Mouse (Mus musculus): ENCODE measurements around the gene Pdpk1. TPM values are rescaled to one million over a fixed set of nuclear protein-coding genes. Genes with fewer than 3 reads are reported as not detected.

Pdpk1 gene
- polyA plus RNA-seq, 1 experiment, result 56.6 TPM

GRCm38 (mm10) chr17:24044482-24044881 lies 106.2 kb downstream of the Pdpk1 start:
- H3K36me3 ChIP-seq (ENCODE audit: control insufficient read depth, insufficient read depth, low read length), result no peaks in the 10 kb centered on the region
- 58% methylated on average over 5 of the region's 5 CpGs for WGBS

DNA sequence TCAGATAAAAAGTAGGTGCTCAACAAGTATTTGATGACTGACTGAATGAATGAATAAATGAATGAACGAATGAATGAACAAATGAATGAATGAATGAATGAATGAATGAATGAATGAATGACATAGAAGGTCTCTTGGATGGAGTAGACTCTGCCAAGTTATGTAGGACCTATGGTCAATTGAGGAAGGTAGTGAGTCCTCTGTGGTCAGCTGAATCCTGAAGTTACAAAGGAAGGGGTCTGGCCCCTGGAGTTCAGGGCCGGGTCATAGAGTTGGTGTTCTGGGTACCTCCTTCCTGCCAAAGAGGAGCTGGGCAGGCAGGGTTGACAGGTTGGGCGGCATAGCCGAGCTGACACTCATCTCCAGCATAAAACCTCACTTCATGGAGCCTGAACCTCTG lies 112.9 kb downstream of the Pdpk1 start, which contains the start of gene Prss27:
Gene Prss27, plus strand, starts transcription at position 301 of the 400 bp plus-strand sequence.
- no peak for DNase-seq
- Histone ChIP-seq H3K27me3 (ENCODE audit: control insufficient read depth, insufficient read depth, low read length) (no peaks in the 10 kb centered on the region), H3K4me3 (ENCODE audit: control insufficient read depth, insufficient read depth, low read length) (no peak within 1 kb of the TSS), H3K36me3 (ENCODE audit: control insufficient read depth, insufficient read depth, low read length) (no peaks in the 10 kb centered on the region), H3K4me1 (replicated peaks; ENCODE audit: control insufficient read depth, insufficient read depth, low read length) (no peaks in the 10 kb centered on the region), H3K27ac (ENCODE audit: control insufficient read depth, insufficient read depth, low read length) (no peak within 1 kb of the TSS)
- TF ChIP-seq CTCF (IDR thresholded peaks at IDR 0.05; ENCODE audit: borderline replicate concordance, control insufficient read depth, extremely low read depth, insufficient read depth, low read length, poor library complexity) (no peak), POLR2A (IDR thresholded peaks at IDR 0.05; ENCODE audit: control insufficient read depth, extremely low read depth, insufficient read depth, low read length, poor library complexity) (no peak)
- 63% methylated on average over 4 of the region's 4 CpGs for WGBS

More at GRCm38 (mm10) chr17:24044482-24044881, 106.2 kb downstream of the Pdpk1 start:
- Histone ChIP-seq H3K27me3 (ENCODE audit: control insufficient read depth, insufficient read depth, low read length) (no peaks in the 10 kb centered on the region), H3K27ac (ENCODE audit: control insufficient read depth, insufficient read depth, low read length) (no peak overlapping the region), H3K4me3 (ENCODE audit: control insufficient read depth, insufficient read depth, low read length) (no peak overlapping the region), H3K4me1 (replicated peaks; ENCODE audit: control insufficient read depth, insufficient read depth, low read length) (no peaks in the 10 kb centered on the region)
- DNase-seq, result no peak
- no peak for TF ChIP-seq POLR2A (IDR thresholded peaks at IDR 0.05; ENCODE audit: control insufficient read depth, extremely low read depth, insufficient read depth, low read length, poor library complexity)
- TF ChIP-seq CTCF (IDR thresholded peaks at IDR 0.05; ENCODE audit: borderline replicate concordance, control insufficient read depth, extremely low read depth, insufficient read depth, low read length, poor library complexity), result no peak

DNA sequence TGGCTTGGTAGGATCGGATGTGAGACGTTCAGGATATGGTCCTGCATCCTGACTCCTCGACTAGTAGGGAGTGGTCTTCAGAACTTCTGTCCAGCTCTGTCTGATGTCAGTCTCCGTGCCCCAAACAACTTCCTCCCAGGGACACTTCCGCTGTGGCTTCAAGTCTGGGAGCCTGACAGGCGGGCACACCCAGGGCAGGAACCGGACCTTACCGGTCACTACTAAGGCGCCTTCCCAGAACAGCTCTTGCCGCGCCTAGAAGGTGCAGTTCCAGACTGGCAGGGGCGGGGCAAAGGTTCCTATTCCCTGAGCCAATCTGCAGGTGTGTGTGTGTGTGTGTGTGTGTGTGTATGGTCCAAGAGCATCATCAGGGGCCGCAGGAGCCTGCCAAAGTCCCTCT lies 113.4 kb downstream of the Pdpk1 start:
- Histone ChIP-seq H3K27ac (ENCODE audit: control insufficient read depth, insufficient read depth, low read length) (no peak overlapping the region), H3K4me3 (ENCODE audit: control insufficient read depth, insufficient read depth, low read length) (no peak overlapping the region), H3K36me3 (ENCODE audit: control insufficient read depth, insufficient read depth, low read length) (no peaks in the 10 kb centered on the region), H3K4me1 (replicated peaks; ENCODE audit: control insufficient read depth, insufficient read depth, low read length) (no peaks in the 10 kb centered on the region), H3K27me3 (ENCODE audit: control insufficient read depth, insufficient read depth, low read length) (no peaks in the 10 kb centered on the region)
- TF ChIP-seq CTCF (IDR thresholded peaks at IDR 0.05; ENCODE audit: borderline replicate concordance, control insufficient read depth, extremely low read depth, insufficient read depth, low read length, poor library complexity) (no peak), POLR2A (IDR thresholded peaks at IDR 0.05; ENCODE audit: control insufficient read depth, extremely low read depth, insufficient read depth, low read length, poor library complexity) (no peak)
- no peak for DNase-seq
- 57% methylated on average over 13 of the region's 13 CpGs for WGBS

GRCm38 (mm10) chr17:24036954-24037353 lies 113.8 kb downstream of the Pdpk1 start:
- H3K4me1 ChIP-seq (replicated peaks; ENCODE audit: control insufficient read depth, insufficient read depth, low read length), result no peaks in the 10 kb centered on the region
- no peak for TF ChIP-seq CTCF (IDR thresholded peaks at IDR 0.05; ENCODE audit: borderline replicate concordance, control insufficient read depth, extremely low read depth, insufficient read depth, low read length, poor library complexity)
- no peak for TF ChIP-seq POLR2A (IDR thresholded peaks at IDR 0.05; ENCODE audit: control insufficient read depth, extremely low read depth, insufficient read depth, low read length, poor library complexity)
- H3K36me3 ChIP-seq (ENCODE audit: control insufficient read depth, insufficient read depth, low read length), result no peaks in the 10 kb centered on the region
- no peak for DNase-seq
- 68% methylated on average over 6 of the region's 6 CpGs for WGBS
- H3K4me3 ChIP-seq (ENCODE audit: control insufficient read depth, insufficient read depth, low read length), result no peak overlapping the region
- H3K27me3 ChIP-seq (ENCODE audit: control insufficient read depth, insufficient read depth, low read length), result no peaks in the 10 kb centered on the region
- H3K27ac ChIP-seq (ENCODE audit: control insufficient read depth, insufficient read depth, low read length), result no peak overlapping the region

- Histone ChIP-seq H3K27ac (ENCODE audit: control insufficient read depth, insufficient read depth, low read length) (no peak overlapping the region), H3K4me3 (ENCODE audit: control insufficient read depth, insufficient read depth, low read length) (no peak overlapping the region), H3K4me1 (replicated peaks; ENCODE audit: control insufficient read depth, insufficient read depth, low read length) (no peaks in the 10 kb centered on the region), H3K27me3 (ENCODE audit: control insufficient read depth, insufficient read depth, low read length) (no peaks in the 10 kb centered on the region), H3K36me3 (ENCODE audit: control insufficient read depth, insufficient read depth, low read length) (no peaks in the 10 kb centered on the region)
- TF ChIP-seq POLR2A (IDR thresholded peaks at IDR 0.05; ENCODE audit: control insufficient read depth, extremely low read depth, insufficient read depth, low read length, poor library complexity) (no peak), CTCF (IDR thresholded peaks at IDR 0.05; ENCODE audit: borderline replicate concordance, control insufficient read depth, extremely low read depth, insufficient read depth, low read length, poor library complexity) (no peak)
- 86% methylated on average over 7 of the region's 7 CpGs for WGBS
- no peak for DNase-seq
Observed at GRCm38 (mm10) chr17:24035087-24035486, 115.6 kb downstream of the Pdpk1 start.

GRCm38 (mm10) chr17:24030551-24030950 lies 120.2 kb downstream of the Pdpk1 start:
- H3K36me3 ChIP-seq (ENCODE audit: control insufficient read depth, insufficient read depth, low read length), result no peaks in the 10 kb centered on the region
- no peak overlapping the region for H3K27ac ChIP-seq (ENCODE audit: control insufficient read depth, insufficient read depth, low read length)
- H3K4me1 ChIP-seq (replicated peaks; ENCODE audit: control insufficient read depth, insufficient read depth, low read length), result no peaks in the 10 kb centered on the region
- WGBS, result 60% methylated on average over 10 of the region's 22 CpGs
- no peaks in the 10 kb centered on the region for H3K27me3 ChIP-seq (ENCODE audit: control insufficient read depth, insufficient read depth, low read length)
- no peak for DNase-seq
- TF ChIP-seq POLR2A (IDR thresholded peaks at IDR 0.05; ENCODE audit: control insufficient read depth, extremely low read depth, insufficient read depth, low read length, poor library complexity) (no peak), CTCF (IDR thresholded peaks at IDR 0.05; ENCODE audit: borderline replicate concordance, control insufficient read depth, extremely low read depth, insufficient read depth, low read length, poor library complexity) (no peak)
- H3K4me3 ChIP-seq (ENCODE audit: control insufficient read depth, insufficient read depth, low read length), result no peak overlapping the region

- DNase-seq, result no peak
- Histone ChIP-seq H3K4me3 (ENCODE audit: control insufficient read depth, insufficient read depth, low read length) (no peak overlapping the region), H3K27me3 (ENCODE audit: control insufficient read depth, insufficient read depth, low read length) (no peaks in the 10 kb centered on the region), H3K4me1 (replicated peaks; ENCODE audit: control insufficient read depth, insufficient read depth, low read length) (no peaks in the 10 kb centered on the region), H3K36me3 (ENCODE audit: control insufficient read depth, insufficient read depth, low read length) (no peaks in the 10 kb centered on the region), H3K27ac (ENCODE audit: control insufficient read depth, insufficient read depth, low read length) (no peak overlapping the region)
- no peak for TF ChIP-seq POLR2A (IDR thresholded peaks at IDR 0.05; ENCODE audit: control insufficient read depth, extremely low read depth, insufficient read depth, low read length, poor library complexity)
- no peak for TF ChIP-seq CTCF (IDR thresholded peaks at IDR 0.05; ENCODE audit: borderline replicate concordance, control insufficient read depth, extremely low read depth, insufficient read depth, low read length, poor library complexity)
- WGBS, result 82% methylated on average over 7 of the region's 7 CpGs
Observed at GRCm38 (mm10) chr17:24029477-24029876, 121.2 kb downstream of the Pdpk1 start.

Other genes with a start within 250 kb of the Pdpk1 start
- 0.34 TPM in 2 replicates for gene Dcpp3, start 233.5 kb downstream of the Pdpk1 start, polyA plus RNA-seq (2012; rRNA removed)
- gene Sbp, start 209.3 kb downstream of the Pdpk1 start, polyA plus RNA-seq (2012; rRNA removed), result 0.23 and 0.43 TPM in 2 replicates
- gene Sbpl, start 195.7 kb downstream of the Pdpk1 start, polyA plus RNA-seq (2012; rRNA removed), result 0.88 and 1.6 TPM in 2 replicates
- gene Prss30, start 170.4 kb downstream of the Pdpk1 start, polyA plus RNA-seq (2012; rRNA removed), result 2.5 and 2.7 TPM in 2 replicates
- gene Prss22, start 152.8 kb downstream of the Pdpk1 start, polyA plus RNA-seq (2012; rRNA removed), result 0.52 and 1.0 TPM in 2 replicates
- 0.98 and 2.5 TPM in 2 replicates for gene Prss27, start 112.8 kb downstream of the Pdpk1 start, polyA plus RNA-seq (2012; rRNA removed)
- gene Kctd5, start 77.4 kb downstream of the Pdpk1 start, polyA plus RNA-seq (2012; rRNA removed), result 38.9 and 44.6 TPM in 2 replicates
- gene Amdhd2, start 12.8 kb upstream of the Pdpk1 start, polyA plus RNA-seq (2012; rRNA removed), result 48.2 and 57.6 TPM in 2 replicates
- 977 and 1,122 TPM in 2 replicates for gene Atp6v0c, start 18.8 kb upstream of the Pdpk1 start, polyA plus RNA-seq (2012; rRNA removed)
- 14.5 and 16.8 TPM in 2 replicates for gene Tbc1d24, start 54.6 kb upstream of the Pdpk1 start, polyA plus RNA-seq (2012; rRNA removed)
- gene Ntn3, start 58.6 kb upstream of the Pdpk1 start, polyA plus RNA-seq (2012; rRNA removed), result 0.71 and 1.5 TPM in 2 replicates
- 17.6 and 20.0 TPM in 2 replicates for gene Tedc2, start 69.9 kb upstream of the Pdpk1 start, polyA plus RNA-seq (2012; rRNA removed)
- 64.5 and 86.9 TPM in 2 replicates for gene Ccnf, start 100.6 kb upstream of the Pdpk1 start, polyA plus RNA-seq (2012; rRNA removed)
- gene Abca17, start 200.1 kb upstream of the Pdpk1 start, polyA plus RNA-seq (2012; rRNA removed), result 0.06 and 0.13 TPM in 2 replicates
- 33.9 and 34.8 TPM in 2 replicates for gene Abca3, start 201.0 kb upstream of the Pdpk1 start, polyA plus RNA-seq (2012; rRNA removed)